ENCODE assay signal across 11 mouse cellular contexts in the genomic region with DNA sequence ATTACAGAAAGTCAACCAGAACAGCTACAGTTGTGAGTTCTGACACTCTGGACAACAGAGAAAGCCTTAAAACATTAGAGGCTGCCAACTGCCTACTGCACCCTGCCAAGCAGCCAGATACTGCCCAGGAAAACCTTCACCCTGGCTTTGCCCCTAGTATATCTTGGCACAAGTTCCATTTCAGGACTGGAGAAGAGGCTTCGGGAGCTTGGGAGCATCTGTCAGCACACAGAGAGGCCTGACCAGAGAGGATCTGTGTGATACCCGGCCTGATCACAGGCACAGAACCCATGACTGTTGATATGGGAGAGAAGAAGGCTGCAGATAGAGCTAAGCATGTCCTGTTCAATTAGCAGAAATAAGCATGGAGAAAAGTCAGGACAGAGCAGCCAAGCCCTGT. TPM values are rescaled to one million over a fixed set of nuclear protein-coding genes. Genes with fewer than 3 reads are reported as not detected.
A peak's percentile ranks its signal among the peaks of the same experiment; 100 is the strongest.
DNase-seq lines count a peak whose midpoint lies in the region.
"Had no signal": no experiment of that assay in that cellular context is flagged by ENCODE, and none has a peak within 500 bp of the region (broad histone marks: within the 10 kb centered on the region; RNA-seq: fewer than 3 reads in every experiment).

No protein-coding gene starts in this region.

- DNase-seq in adrenal gland, postnatal 10 days: peak; percentile 10
- no peak for DNase-seq in adrenal gland, adult 18-20 months (ENCODE audit: low spot score in 2 of 2)
- peak; percentile 62 for DNase-seq in left cerebral cortex, postnatal 4 days
- no peak for DNase-seq in left cerebral cortex, adult 8-10 months (ENCODE audit: low spot score in 2 of 2)
- peak; percentile 55 to 69 for DNase-seq in cerebellum, adult 18-20 months
- peak; percentile 36 to 52 for DNase-seq in heart, postnatal 10 days
- no peak for DNase-seq in c-Kit-positive CD71-positive TER-119-positive erythroid progenitor cells, embryonic 14.5 days (ENCODE audit: low spot score)
- no peak for DNase-seq in right cerebral cortex, postnatal 14 days
- DNase-seq: B cell, adult 2 months; kidney, adult 18-20 months; kidney, postnatal 4 days had no signal

- intact Hi-C loops in left cerebral cortex, postnatal 4 days (cut with DNase I): no loop called here
- intact Hi-C loops in heart, postnatal 10 days (cut with DNase I): no loop called here

RNA-seq across cellular contexts. Expression of gene Gad2, which starts 48.4 kb away (rescaled TPM):
- total RNA-seq in adrenal gland, postnatal 10 days (2021): under 1 TPM in 1 of 2 experiments, not detected in 1; 0.06 TPM
- not detected for total RNA-seq in adrenal gland, adult 18-20 months (2021)
- 10 to 100 TPM; 29.3 to 46.8 TPM for total RNA-seq in left cerebral cortex, postnatal 4 days (2021)
- 100 to 1,000 TPM; 132 to 159 (median 145) TPM for total RNA-seq in left cerebral cortex, adult 8-10 months (2022)
- under 1 TPM in 1 of 2 experiments, not detected in 1; 0.14 TPM for total RNA-seq in heart, postnatal 10 days (2021)

Comparison
In these comparisons a context has a peak if more than half of its experiments do, and no peak if none do; other contexts are left out.
1. DNase-seq: peak in adrenal gland, postnatal 10 days (single experiment), left cerebral cortex, postnatal 4 days (single experiment), cerebellum, adult 18-20 months (2 of 2) and heart, postnatal 10 days (2 of 2); none in adrenal gland, adult 18-20 months (0 of 2), left cerebral cortex, adult 8-10 months (0 of 2), c-Kit-positive CD71-positive TER-119-positive erythroid progenitor cells, embryonic 14.5 days (single experiment) and right cerebral cortex, postnatal 14 days (single experiment).
2. RNA of gene Gad2, which starts 48.4 kb away (total RNA-seq): 132 to 159 TPM in left cerebral cortex, adult 8-10 months and 29.3 to 46.8 TPM in left cerebral cortex, postnatal 4 days; 0.14 TPM in heart, postnatal 10 days, 0.06 TPM in adrenal gland, postnatal 10 days and not detected in adrenal gland, adult 18-20 months; every median in the first group is over 10 times any median in the second.